Mouse (Mus musculus) gastrocnemius, postnatal 36 days (tissue): Measurements from ENCODE around the gene Dock8. TPM values are rescaled to one million over a fixed set of nuclear protein-coding genes. Genes with fewer than 3 reads are reported as not detected.

ENCODE experiments used
- DNase-seq, 2 experiments: peaks; one replicate each; pipeline ENCODE4 v3.0.0; 2022
- intact Hi-C: fragments of 180-260 bp; cut with DNase I; formaldehyde crosslinking; loops from one replicate; pipeline ENCODE4 v1.15.1; 2025
- total RNA-seq, 2 experiments: library from RNA; stranded (reverse); gene quantifications; 2 replicates each; pipeline ENCODE4 v1.2.3; 2021

The Dock8 gene
- total RNA-seq, 2 experiments from 2014 or later = 3.1 to 3.8 TPM

DNA sequence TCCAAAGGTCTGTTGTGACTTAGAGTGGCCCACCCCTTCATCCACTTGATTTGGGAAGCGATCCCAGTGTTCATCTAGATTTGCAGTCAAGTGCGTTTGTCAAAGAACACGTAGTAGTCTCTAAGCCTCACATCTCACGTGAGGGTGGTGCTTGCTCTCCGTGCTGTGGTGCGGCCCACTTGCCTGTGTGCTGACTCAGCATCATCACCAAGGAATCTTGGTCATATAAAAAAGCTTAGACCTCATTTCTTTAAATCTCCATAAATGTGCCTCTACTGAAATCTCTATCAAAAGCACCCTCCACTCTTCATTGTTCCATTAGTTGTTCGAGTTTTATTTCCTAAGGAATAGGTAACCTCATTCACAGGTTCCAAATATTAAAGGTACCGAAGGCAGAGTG is 107.0 kb downstream of the Dock8 start:
- no peak for DNase-seq
- intact Hi-C loops = loop anchor here (10.0 kb wide), 1 partner anchor 228 kb away; no protein-coding TSS in a partner anchor

DNA sequence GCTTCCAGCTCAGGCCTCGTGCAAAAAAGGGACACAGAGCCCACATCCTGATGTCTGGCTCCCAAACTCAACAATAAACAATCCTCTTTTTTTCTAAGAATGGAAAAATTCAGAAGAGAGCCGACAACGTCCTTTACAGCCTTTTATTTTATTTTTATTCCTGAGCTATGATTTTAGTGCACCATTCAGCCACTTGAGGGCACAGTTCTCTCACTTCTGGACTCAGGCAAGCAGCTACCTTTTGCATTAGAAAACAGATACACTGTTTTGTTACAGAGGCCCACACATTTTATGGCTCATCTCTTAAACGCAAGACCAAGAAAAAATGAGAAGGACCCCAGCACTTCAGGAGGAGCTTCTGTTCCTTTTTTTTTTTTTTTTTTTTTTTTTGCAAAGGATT is 108.1 kb downstream of the Dock8 start:
- intact Hi-C loops = loop anchor here (10.0 kb wide), 1 partner anchor 227 kb away; no protein-coding TSS in a partner anchor
- no peak for DNase-seq

GRCm38 (mm10) chr19:25111591-25112233 is 112.4 kb downstream of the Dock8 start:
- intact Hi-C loops = no loop called here
- no peak for DNase-seq

DNA sequence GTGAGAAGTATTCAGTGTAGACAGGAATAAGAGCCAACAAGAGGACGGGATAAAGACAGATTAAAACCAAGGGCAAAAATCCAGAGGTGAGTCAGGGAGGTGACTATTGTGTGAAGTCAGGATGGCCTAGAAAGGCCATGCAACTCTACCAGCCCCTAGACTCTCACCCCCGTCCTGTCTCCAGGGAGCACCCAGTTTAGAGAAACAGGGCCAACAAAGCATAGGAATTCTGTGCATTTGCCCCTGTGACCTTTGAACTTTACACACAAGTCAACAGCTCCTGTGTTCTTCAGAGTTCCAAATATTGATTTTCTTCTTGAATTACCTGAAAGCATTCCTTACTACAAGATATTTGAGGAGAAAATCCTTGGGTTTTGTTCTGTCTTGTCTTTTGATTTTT is 117.6 kb downstream of the Dock8 start:
- no peak for DNase-seq
- intact Hi-C loops = no loop called here

- no peak for DNase-seq
- intact Hi-C loops = no loop called here
Observed at GRCm38 (mm10) chr19:25122417-25122816, 123.1 kb downstream of the Dock8 start.

DNA sequence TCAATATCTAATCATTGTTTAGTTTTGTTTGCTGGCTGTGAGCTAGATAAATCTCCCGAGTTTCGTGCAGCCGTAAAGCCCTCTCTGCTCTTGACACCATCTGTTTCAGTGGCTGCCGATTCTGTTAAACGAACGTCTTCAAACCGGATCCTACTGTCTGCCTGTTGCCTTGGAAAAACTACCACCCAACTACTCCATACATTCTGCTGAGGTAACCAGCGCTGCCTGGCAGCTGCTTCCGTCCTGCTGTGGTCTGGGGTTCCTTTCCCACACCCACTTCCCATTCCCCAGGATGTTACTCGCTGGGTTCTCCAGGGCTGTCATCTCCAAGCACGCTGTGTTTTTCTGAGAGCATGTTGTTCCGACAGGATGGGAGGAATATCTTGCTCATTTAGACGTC is 123.7 kb downstream of the Dock8 start:
- peak in 1 of 2 experiments; percentile 14 for DNase-seq
- intact Hi-C loops = no loop called here

GRCm38 (mm10) chr19:25123461-25123860 is 124.1 kb downstream of the Dock8 start:
- DNase-seq = peak; percentile 13 to 35
- intact Hi-C loops = no loop called here

DNA sequence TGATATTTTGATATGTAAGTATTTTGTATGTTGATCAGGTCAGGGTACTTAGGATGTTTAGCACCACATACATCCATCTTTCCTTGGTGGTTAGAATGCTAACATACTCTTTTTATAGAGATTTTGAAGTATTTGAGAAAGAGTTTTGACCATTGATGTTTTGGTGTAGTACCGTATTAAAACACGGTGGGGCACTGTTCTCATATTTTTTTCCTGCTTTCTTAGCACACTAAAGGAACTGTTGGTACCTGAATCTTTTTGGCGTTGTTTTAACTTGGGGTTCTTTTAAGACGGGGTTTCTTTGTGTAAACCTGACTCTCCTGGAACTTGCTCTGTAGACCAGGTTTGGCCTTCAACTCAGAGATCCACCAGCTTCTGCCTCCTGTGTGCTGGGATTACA is 133.0 kb downstream of the Dock8 start:
- DNase-seq = no peak
- intact Hi-C loops = loop anchor here (1.0 to 5.0 kb wide), 2 partner anchors 202 to 315 kb away; no protein-coding TSS in a partner anchor

DNA sequence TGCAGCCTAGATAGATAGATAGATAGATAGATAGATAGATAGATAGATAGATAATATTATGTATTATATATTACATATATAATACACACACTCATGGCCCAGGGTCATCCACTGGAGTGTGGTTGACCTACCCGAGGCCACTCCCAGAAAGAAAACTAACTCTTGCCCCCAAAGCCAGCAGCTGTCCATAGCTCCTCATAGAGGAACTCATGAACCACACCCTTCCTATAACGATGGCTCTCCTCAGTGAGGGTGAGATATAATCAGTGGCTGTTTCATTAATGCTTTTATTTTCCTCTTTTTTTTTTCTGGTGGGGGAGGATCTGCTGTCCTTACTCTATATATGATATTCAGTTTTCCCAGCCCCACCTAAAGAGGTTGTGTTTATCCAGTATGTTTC is 134.6 kb downstream of the Dock8 start:
- DNase-seq = no peak
- intact Hi-C loops = loop anchor here (5.0 kb wide), 1 partner anchor 313 kb away; no protein-coding TSS in a partner anchor

DNA sequence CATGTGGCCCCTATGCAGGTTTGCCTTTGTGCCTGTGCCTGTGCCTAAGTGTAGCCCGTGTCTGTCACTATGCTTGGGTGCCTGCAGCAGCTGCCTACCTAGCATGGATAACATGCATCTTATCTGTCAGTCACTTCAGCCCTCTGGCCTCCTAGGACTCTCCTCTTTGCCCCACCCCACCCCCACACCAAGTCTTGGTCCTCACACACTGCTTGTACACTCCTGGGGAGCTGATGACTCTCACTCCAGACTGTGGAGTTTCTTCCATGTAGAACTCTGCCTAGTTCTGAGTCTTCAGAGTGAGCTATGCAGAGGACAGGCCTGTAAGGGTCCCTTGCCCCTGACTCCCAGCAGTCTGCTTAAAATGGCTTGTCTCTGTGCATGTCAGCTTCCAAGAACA is 136.8 kb downstream of the Dock8 start:
- no peak for DNase-seq
- intact Hi-C loops = no loop called here

DNA sequence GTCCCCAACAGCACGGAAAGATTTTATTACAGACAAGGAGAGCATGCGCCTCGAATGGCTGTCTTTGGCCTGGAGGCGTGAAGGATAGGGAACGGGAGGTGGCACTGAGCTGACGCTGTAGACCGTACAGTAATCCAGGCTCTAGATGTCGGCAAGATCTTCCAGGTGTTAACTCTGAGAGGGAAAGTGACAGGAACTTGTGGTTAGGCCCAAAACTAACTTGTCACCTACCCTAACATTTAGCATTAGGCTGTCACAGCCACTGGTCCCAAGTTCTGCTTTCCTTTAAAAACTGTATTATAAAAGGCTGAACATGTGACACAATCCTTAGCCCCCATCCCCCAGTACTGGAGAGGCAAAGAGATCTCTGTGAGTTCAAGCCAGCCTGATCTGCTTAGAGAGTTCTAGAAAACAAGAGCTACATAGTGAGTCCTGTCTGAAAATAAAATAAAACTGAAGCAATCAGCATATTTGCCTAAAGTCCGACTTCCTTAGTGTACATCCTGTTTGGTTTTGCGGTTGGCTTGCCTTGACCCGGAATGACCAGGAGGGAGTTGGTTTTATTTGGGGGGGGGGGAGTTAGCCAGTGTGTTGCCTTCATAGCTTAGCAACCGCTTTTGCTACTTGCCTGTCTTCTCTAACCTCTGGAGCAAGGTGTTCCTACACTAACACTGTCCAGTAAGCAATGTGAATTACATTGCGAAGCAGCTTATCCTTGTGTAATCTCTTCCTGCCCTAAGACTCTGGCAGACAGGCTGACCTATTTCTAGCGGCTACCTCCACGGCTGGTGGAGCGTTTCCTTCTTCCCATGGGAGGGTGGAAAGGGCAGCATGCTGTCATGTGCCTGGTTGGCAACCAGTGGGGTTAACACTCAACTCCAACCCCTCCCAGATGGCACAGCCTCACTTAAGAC is 138.8 kb downstream of the Dock8 start:
- no peak for DNase-seq
- intact Hi-C loops = no loop called here

- no peak for DNase-seq
- intact Hi-C loops = no loop called here
Observed at GRCm38 (mm10) chr19:25144110-25145028, 145.0 kb downstream of the Dock8 start.

GRCm38 (mm10) chr19:25145116-25145515 is 145.8 kb downstream of the Dock8 start:
- intact Hi-C loops = no loop called here
- no peak for DNase-seq

- DNase-seq = no peak
- intact Hi-C loops = no loop called here
Observed at GRCm38 (mm10) chr19:25146122-25146521, 146.8 kb downstream of the Dock8 start.

- intact Hi-C loops = no loop called here
- no peak for DNase-seq
Observed at GRCm38 (mm10) chr19:25149788-25150187, 150.5 kb downstream of the Dock8 start.

DNA sequence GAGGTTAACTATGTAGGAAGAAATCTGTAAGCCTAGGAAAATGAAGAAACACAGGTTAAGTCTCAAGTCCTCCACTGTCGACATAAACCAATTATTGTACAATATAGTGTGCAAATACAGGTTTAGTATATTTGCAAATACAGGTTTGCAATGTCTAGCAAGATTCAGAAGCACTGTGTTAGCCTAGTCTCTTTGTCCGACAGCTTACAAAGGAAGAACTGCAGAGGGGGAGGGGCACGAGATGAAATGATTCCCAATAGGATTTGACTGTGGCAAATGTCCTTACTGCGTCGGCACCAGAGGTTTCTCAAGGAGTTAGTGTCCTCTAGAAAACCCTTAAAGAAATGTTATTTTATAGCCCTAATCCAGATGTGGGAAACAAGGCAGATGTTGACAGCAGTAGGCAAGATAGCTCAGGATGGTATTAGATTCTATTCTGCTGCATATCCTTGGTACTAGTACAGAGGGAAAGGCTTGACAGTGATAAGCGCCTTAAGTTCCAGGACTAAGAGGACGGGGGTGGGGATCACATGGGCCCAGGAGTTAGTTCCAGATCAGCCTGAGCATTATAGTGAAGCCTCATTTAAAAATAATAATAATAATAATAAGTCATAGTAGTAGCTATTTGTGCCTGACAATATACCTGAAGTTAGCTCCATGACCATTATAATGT is 155.3 kb downstream of the Dock8 start:
- intact Hi-C loops = no loop called here
- no peak for DNase-seq

DNA sequence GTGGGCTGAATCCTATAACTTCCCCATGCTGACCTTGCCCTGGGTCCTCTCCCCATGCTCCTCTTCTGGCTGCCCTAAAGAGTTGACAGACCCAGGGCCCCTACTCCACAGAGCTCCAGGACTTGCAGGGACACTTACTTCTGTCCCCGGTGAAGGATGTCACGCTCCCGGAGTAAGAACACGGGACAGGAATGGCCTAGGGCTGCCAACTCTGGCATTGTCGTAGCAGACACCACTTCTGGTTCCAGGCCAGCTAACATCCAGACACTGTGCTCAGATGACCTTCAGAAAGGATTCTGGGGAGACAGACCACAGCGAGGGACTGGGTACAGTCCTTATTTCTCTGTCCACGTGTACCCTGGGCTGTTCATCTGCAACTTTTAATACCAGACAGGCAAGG is 155.9 kb downstream of the Dock8 start:
- intact Hi-C loops = no loop called here
- no peak for DNase-seq

GRCm38 (mm10) chr19:25155709-25156108 is 156.4 kb downstream of the Dock8 start:
- DNase-seq = no peak
- intact Hi-C loops = no loop called here

DNA sequence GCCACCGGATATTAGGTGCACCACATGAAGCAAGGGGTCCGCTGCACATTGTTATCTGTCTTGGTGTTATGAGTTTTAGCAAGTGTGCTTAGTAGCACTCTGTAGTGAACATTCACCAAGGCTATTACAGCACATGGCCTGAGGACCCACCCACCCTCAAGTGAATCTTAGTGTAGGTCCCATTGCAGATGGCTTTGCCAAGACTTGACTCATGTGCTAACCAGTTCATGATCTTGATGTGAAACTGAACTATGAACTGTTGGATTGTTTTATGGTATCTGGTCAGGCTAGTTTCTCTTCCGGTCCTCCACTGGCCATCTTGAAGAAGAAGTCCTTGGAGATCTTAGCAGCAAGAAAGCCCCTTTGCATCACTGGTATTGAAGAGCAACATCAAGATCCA is 162.9 kb downstream of the Dock8 start:
- no peak for DNase-seq
- intact Hi-C loops = no loop called here

- DNase-seq = no peak
- intact Hi-C loops = no loop called here
Observed at GRCm38 (mm10) chr19:25163426-25163825, 164.1 kb downstream of the Dock8 start.
